Mouse (Mus musculus) heart, adult 2 months (tissue): ENCODE results near the gene Polr1e.

Experiments
- CTCF ChIP-seq: fragments of 200-600 bp; IDR thresholded peaks from 2 replicates; pipeline ENCODE4 v1.8.1; 2022; ENCODE audit warnings: antibody characterized with exemption, mild to moderate bottlenecking, moderate library complexity
- EP300 ChIP-seq: fragments of 200-500 bp; IDR thresholded peaks from 2 replicates; pipeline ENCODE4 v1.6.1; 2011; ENCODE audit warnings: low read depth, low read length, control low read depth; ENCODE audit not compliant: insufficient read depth
- POLR2A ChIP-seq: fragments of 200-500 bp; IDR thresholded peaks from 2 replicates; pipeline ENCODE4 v1.6.1; 2011; ENCODE audit warnings: mild to moderate bottlenecking, low read depth, low read length, control low read depth; ENCODE audit not compliant: insufficient read depth

DNA sequence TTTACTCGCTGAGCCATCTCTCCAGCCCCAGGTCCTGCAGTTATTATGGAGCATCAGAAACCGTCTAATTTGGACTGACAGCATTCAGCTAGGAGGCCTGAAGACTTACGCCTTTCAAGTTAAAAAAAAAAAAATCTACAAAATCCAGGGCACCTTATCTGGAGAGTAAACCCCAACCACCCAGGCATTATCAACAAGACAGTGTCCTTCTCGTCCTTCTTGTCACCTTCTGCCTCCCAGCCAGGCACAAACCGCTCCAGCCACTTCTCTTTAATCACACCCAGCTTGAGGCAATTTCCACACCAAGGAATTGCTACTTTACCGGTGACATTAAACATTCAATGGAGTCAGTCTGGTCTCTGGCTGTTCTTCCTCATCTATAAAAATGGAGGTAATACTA, 55.2 kb downstream of the Polr1e start:
- no peak for TF ChIP-seq CTCF
- no peak for TF ChIP-seq POLR2A
- no peak for TF ChIP-seq EP300
